Mouse (Mus musculus) myocyte (in vitro differentiated cells): ENCODE measurements at regions not wholly inside any gene's neighbourhood (a gene's known extent, or its start where the extent isn't known, plus 50 kb on each side); places are given as distances from the start of the nearest gene placed in this dataset.

Source experiments
- CEBPB ChIP-seq: IDR thresholded peaks from 2 replicates; pipeline ENCODE4 v1.6.1; 2011; ENCODE audit warnings: mild to moderate bottlenecking, moderate library complexity; ENCODE audit not compliant: poor library complexity, insufficient read depth, severe bottlenecking
- MAX ChIP-seq: IDR thresholded peaks from one replicate; pipeline ENCODE4 v1.6.1; 2011; ENCODE audit warnings: low read depth, mild to moderate bottlenecking, control low read depth
- MYOG ChIP-seq, 3 experiments: IDR thresholded peaks; one replicate each; pipeline ENCODE4 v1.6.1; 2011; ENCODE audit warnings: control low read depth in 2 of 3, low read depth in 2 of 3, mild to moderate bottlenecking in 2 of 3; ENCODE audit not compliant: insufficient read length in 2 of 3, control insufficient read depth in 1 of 3, insufficient read depth in 1 of 3
- POLR2A ChIP-seq: IDR thresholded peaks from one replicate; pipeline ENCODE4 v1.6.1; 2011; ENCODE audit warnings: low read depth, mild to moderate bottlenecking, control low read depth, moderate library complexity; ENCODE audit not compliant: insufficient read length
- TCF12 ChIP-seq: IDR thresholded peaks from one replicate; pipeline ENCODE4 v1.6.1; 2011; ENCODE audit warnings: mild to moderate bottlenecking, control low read depth; ENCODE audit not compliant: poor library complexity, insufficient read depth, severe bottlenecking
- USF1 ChIP-seq: IDR thresholded peaks from one replicate; pipeline ENCODE4 v1.6.1; 2011; ENCODE audit warnings: low read depth, mild to moderate bottlenecking, control low read depth, moderate library complexity

DNA sequence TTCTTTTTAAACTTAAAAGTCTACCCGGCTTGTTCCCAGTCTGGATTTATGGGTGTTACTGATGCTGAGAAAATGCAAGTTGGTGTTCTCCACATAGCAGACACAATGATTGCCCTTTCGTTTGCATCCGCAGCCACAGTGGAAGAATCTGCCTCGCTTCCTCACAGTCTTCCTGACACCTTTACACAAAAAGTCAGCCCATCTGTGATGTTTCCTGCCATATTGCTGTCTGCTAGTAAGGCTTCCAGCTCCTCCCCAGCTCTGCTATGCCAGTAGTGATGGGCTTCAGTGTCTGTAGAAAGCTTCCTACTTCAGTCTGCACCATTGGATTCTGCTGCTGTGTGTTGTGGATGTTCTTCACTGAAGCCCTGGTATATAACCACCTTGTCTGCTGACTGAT, 441.8 kb upstream of the Cwc22 start:
- no peak for TF ChIP-seq CEBPB
- no peak for TF ChIP-seq POLR2A
- TF ChIP-seq USF1: no peak
- TF ChIP-seq MYOG (IDR thresholded peaks at IDR 0.05; ENCODE audit: control insufficient read depth in 1 of 3, insufficient read depth in 1 of 3, insufficient read length in 2 of 3, low read depth in 2 of 3): no peak
- TF ChIP-seq TCF12: no peak
- no peak for TF ChIP-seq MAX
